Mouse (Mus musculus) heart, postnatal 0 days (tissue): ENCODE measurements around the gene Bloc1s3.

Source experiments
- CTCF ChIP-seq: IDR thresholded peaks from 2 replicates; pipeline ENCODE4 v1.5.1; 2016; ENCODE audit warnings: antibody characterized with exemption, control low read depth, low read depth
- EP300 ChIP-seq: IDR thresholded peaks from 2 replicates; pipeline ENCODE4 v1.6.1; 2016; ENCODE audit warnings: antibody characterized with exemption, low read depth

GRCm38 (mm10) chr7:19549394-19549793 is 41.2 kb upstream of the Bloc1s3 start:
- TF ChIP-seq CTCF (no peak), EP300 (no peak)
